ENCODE assay signal across 15 mouse cellular contexts in genomic region chr4:102516395-102516794, GRCm38 (mm10).
DNase-seq lines count a peak whose midpoint lies in the region; ATAC-seq and TF ChIP-seq lines count a peak whose summit lies in the region.
"Had no signal": no experiment of that assay in that cellular context is flagged by ENCODE, and none has a peak within 500 bp of the region (broad histone marks: within the 10 kb centered on the region; RNA-seq: fewer than 3 reads in every experiment).

No protein-coding gene starts in this region.

- peaks cover 40% of the 10 kb centered on the region for H3K4me1 ChIP-seq in liver, postnatal 0 days (ENCODE audit: insufficient read depth)
- peaks cover 18% of the 10 kb centered on the region for H3K4me1 ChIP-seq in liver, embryonic 11.5 days (replicated peaks; ENCODE audit: control insufficient read depth, insufficient read depth, low read length)
- H3K4me1 ChIP-seq in MEL (ENCODE audit: control insufficient read depth in 1 of 2, insufficient read depth in 2 of 2, low read length in 2 of 2), result peaks cover 0 to 13% of the 10 kb centered on the region in 2 experiments; a peak in 3 of 4 replicates

- no peaks in the 10 kb centered on the region for H3K36me3 ChIP-seq in liver, postnatal 0 days (replicated peaks; ENCODE audit: insufficient read depth, low read length)
- no peaks in the 10 kb centered on the region for H3K36me3 ChIP-seq in liver, embryonic 11.5 days (ENCODE audit: control insufficient read depth, insufficient read depth, low read length)
- H3K36me3 ChIP-seq in MEL (ENCODE audit: control insufficient read depth in 1 of 2, insufficient read depth in 2 of 2, low read length in 2 of 2), result peaks cover 0 to 12% of the 10 kb centered on the region in 2 experiments; a peak in 2 of 4 replicates

- 40% methylated on average over 4 of the region's 4 CpGs for WGBS in liver, postnatal 0 days (ENCODE audit: insufficient replicate concordance)
- WGBS in liver, embryonic 11.5 days, result 50% methylated on average over 4 of the region's 4 CpGs

- ATAC-seq in liver, postnatal 0 days, result no peak
- no peak for ATAC-seq in liver, embryonic 11.5 days (replicated peaks; ENCODE audit: low FRiP score)
- ATAC-seq: forebrain, embryonic 14.5 days; forebrain, postnatal 0 days; hindbrain, postnatal 0 days; intestine, postnatal 0 days; Patski had no signal

- DNase-seq in liver, postnatal 0 days, result no peak
- DNase-seq in liver, embryonic 11.5 days (ENCODE audit: low spot score), result no peak
- peak; percentile 18 for DNase-seq in MEL (ENCODE audit: low read depth, low spot score)
- peak; percentile 91 for DNase-seq in gonadal fat pad, adult 2 months (ENCODE audit: low read depth)
- DNase-seq in adrenal gland, postnatal 4 days (ENCODE audit: low spot score in 2 of 2), result no peak
- no peak for DNase-seq in cerebellum, adult 8-10 months
- DNase-seq: cerebellum, adult 11 months; cerebellum, postnatal 36 days; forebrain, postnatal 0 days had no signal

- TF ChIP-seq CTCF in liver, postnatal 0 days (IDR thresholded peaks at IDR 0.05; ENCODE audit: low read depth), result no peak
- no peak for TF ChIP-seq CTCF in MEL (IDR thresholded peaks at IDR 0.05 in 2 of 3, conservative IDR thresholded peaks at IDR 0.05 in 1 of 3; ENCODE audit: control insufficient read depth in 1 of 3, insufficient read depth in 1 of 3, low read depth in 2 of 3, low read length in 3 of 3, poor library complexity in 1 of 3, severe bottlenecking in 1 of 3)

- H3K27me3 ChIP-seq in liver, postnatal 0 days (ENCODE audit: insufficient read depth, low read length), result no peaks in the 10 kb centered on the region
- H3K27me3 ChIP-seq in liver, embryonic 11.5 days (replicated peaks; ENCODE audit: control insufficient read depth, insufficient read depth, low read length), result no peaks in the 10 kb centered on the region
- 0 out of 4 replicates have a peak, but pooled peaks cover 0 to 1% of the 10 kb centered on the region in 2 experiments for H3K27me3 ChIP-seq in MEL (ENCODE audit: control insufficient read depth in 1 of 2, insufficient read depth in 2 of 2, low read length in 2 of 2)
- H3K27me3 ChIP-seq: heart, embryonic 13.5 days; Patski had no signal

- no peaks in the 10 kb centered on the region for H3K9me3 ChIP-seq in liver, postnatal 0 days (ENCODE audit: low read length)
- H3K9me3 ChIP-seq in liver, embryonic 11.5 days (ENCODE audit: control insufficient read depth, low read length), result no peaks in the 10 kb centered on the region
- no peaks in the 10 kb centered on the region for H3K9me3 ChIP-seq in MEL (replicated peaks; ENCODE audit: insufficient read depth, low read length)
- H3K9me3 ChIP-seq: heart, embryonic 13.5 days had no signal

- TF ChIP-seq POLR2A in MEL (IDR thresholded peaks at IDR 0.05; ENCODE audit: control insufficient read depth in 1 of 2, insufficient read depth in 1 of 2, low read depth in 1 of 2, low read length in 2 of 2, poor library complexity in 1 of 2), result no peak

- no peak overlapping the region for H3K9ac ChIP-seq in liver, postnatal 0 days (replicated peaks)
- H3K9ac ChIP-seq in liver, embryonic 11.5 days (ENCODE audit: low read depth, low read length), result no peak overlapping the region
- H3K9ac ChIP-seq in MEL (ENCODE audit: control insufficient read depth, low read depth, low read length, poor library complexity, severe bottlenecking), result no peak overlapping the region
- H3K9ac ChIP-seq: forebrain, postnatal 0 days; heart, embryonic 13.5 days; hindbrain, embryonic 14.5 days had no signal

- TF ChIP-seq EP300 in liver, postnatal 0 days (IDR thresholded peaks at IDR 0.05; ENCODE audit: low read depth), result no peak
- TF ChIP-seq EP300 in MEL (IDR thresholded peaks at IDR 0.05; ENCODE audit: low read depth in 1 of 2, low read length in 2 of 2), result no peak

- TF ChIP-seq RAD21 in MEL (IDR thresholded peaks at IDR 0.05; ENCODE audit: low read depth, low read length), result no peak

- no peak overlapping the region for H3K4me3 ChIP-seq in liver, postnatal 0 days (ENCODE audit: low read depth, low read length)
- no peak overlapping the region for H3K4me3 ChIP-seq in liver, embryonic 11.5 days (ENCODE audit: low read depth, low read length)
- no peak overlapping the region for H3K4me3 ChIP-seq in MEL (ENCODE audit: control insufficient read depth in 1 of 2, insufficient read depth in 1 of 2, low read depth in 2 of 2, low read length in 2 of 2)
- H3K4me3 ChIP-seq: heart, embryonic 13.5 days had no signal

- peak overlapping the region; percentile 89 for H3K27ac ChIP-seq in liver, postnatal 0 days (ENCODE audit: low read depth)
- H3K27ac ChIP-seq in liver, embryonic 11.5 days (ENCODE audit: low read depth, low read length), result no peak overlapping the region
- H3K27ac ChIP-seq in MEL (ENCODE audit: control insufficient read depth, low read depth, low read length), result no peak overlapping the region
- H3K27ac ChIP-seq: hindbrain, embryonic 14.5 days had no signal

- no peaks in the 10 kb centered on the region for H3K79me2 ChIP-seq in MEL (ENCODE audit: control insufficient read depth, insufficient read depth, low read length, poor library complexity)

- no peak overlapping the region for H3K4me2 ChIP-seq in liver, postnatal 0 days (ENCODE audit: low read depth, low read length)
- no peak overlapping the region for H3K4me2 ChIP-seq in liver, embryonic 11.5 days
- H3K4me2 ChIP-seq: heart, embryonic 13.5 days; hindbrain, embryonic 14.5 days had no signal

TF ChIP-seq in MEL, 35 proteins besides CTCF, POLR2A, EP300 and RAD21:
- TF ChIP-seq ZNF384 (IDR thresholded peaks at IDR 0.05; ENCODE audit: low read depth, low read length) (no peak), ETS1 (IDR thresholded peaks at IDR 0.05; ENCODE audit: low read depth, low read length) (no peak), MAZ (IDR thresholded peaks at IDR 0.05; ENCODE audit: low read depth, low read length) (no peak), NRF1 (IDR thresholded peaks at IDR 0.05; ENCODE audit: insufficient read depth, low read depth, low read length, poor library complexity, severe bottlenecking) (no peak), E2F4 (IDR thresholded peaks at IDR 0.05; ENCODE audit: borderline replicate concordance, low read depth, low read length) (no peak), MEF2A (IDR thresholded peaks at IDR 0.05; ENCODE audit: extremely low read depth, insufficient replicate concordance, low read depth, low read length, poor library complexity, severe bottlenecking) (no peak), MXI1 (IDR thresholded peaks at IDR 0.05; ENCODE audit: low read depth, low read length) (no peak), BHLHE40 (IDR thresholded peaks at IDR 0.05; ENCODE audit: borderline replicate concordance, low read depth, low read length) (no peak), RCOR1 (IDR thresholded peaks at IDR 0.05; ENCODE audit: low read depth, low read length) (no peak)

Comparison
In these comparisons a context has a peak if more than half of its experiments do, and no peak if none do; other contexts are left out.
1. DNase-seq: peak in MEL (single experiment) and gonadal fat pad, adult 2 months (single experiment); none in liver, postnatal 0 days (single experiment), liver, embryonic 11.5 days (single experiment), adrenal gland, postnatal 4 days (0 of 2) and cerebellum, adult 8-10 months (single experiment).